27 mouse cellular contexts compared by ENCODE assay signal in the genomic region with DNA sequence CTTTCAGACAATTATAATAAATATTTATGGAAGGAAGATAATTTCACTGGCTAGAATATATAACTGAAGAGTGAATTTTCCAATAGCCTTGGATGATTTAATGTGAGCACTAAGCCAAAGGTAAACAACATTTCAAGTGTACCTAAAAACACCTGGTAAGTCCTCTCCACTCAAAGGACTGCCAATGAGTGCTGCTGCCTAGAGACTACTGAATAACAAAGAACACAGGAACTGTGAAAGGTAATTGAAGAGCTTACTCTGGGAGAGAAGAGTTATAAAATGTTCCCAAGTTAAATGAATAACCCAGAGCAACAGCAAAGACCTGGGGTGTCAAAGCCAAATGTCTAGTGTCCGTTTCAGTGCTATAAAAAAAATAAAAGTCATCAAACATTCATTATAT.
"Had no signal": no experiment of that assay in that cellular context is flagged by ENCODE, and none has a peak within 500 bp of the region (broad histone marks: within the 10 kb centered on the region; RNA-seq: fewer than 3 reads in every experiment).

No protein-coding gene starts in this region.

- H3K27ac ChIP-seq: embryonic facial prominence, embryonic 10.5 days; embryonic facial prominence, embryonic 12.5 days; embryonic facial prominence, embryonic 13.5 days; embryonic facial prominence, embryonic 15.5 days; forebrain, embryonic 10.5 days; forebrain, embryonic 12.5 days; forebrain, embryonic 13.5 days; forebrain, embryonic 15.5 days; gastrocnemius, adult 2 months had no signal

- ATAC-seq: forebrain, embryonic 13.5 days; forebrain, embryonic 14.5 days; forebrain, embryonic 15.5 days; forebrain, embryonic 16.5 days had no signal

- H3K9ac ChIP-seq: embryonic facial prominence, embryonic 12.5 days; embryonic facial prominence, embryonic 13.5 days; embryonic facial prominence, embryonic 15.5 days; forebrain, embryonic 12.5 days; forebrain, embryonic 13.5 days; forebrain, embryonic 15.5 days; forebrain, postnatal 0 days had no signal

- H3K9me3 ChIP-seq: embryonic facial prominence, embryonic 10.5 days; embryonic facial prominence, embryonic 12.5 days; embryonic facial prominence, embryonic 13.5 days; embryonic facial prominence, embryonic 15.5 days; forebrain, embryonic 10.5 days; forebrain, embryonic 12.5 days; forebrain, embryonic 13.5 days; forebrain, embryonic 15.5 days had no signal

- H3K4me3 ChIP-seq: embryonic facial prominence, embryonic 10.5 days; embryonic facial prominence, embryonic 12.5 days; embryonic facial prominence, embryonic 13.5 days; embryonic facial prominence, embryonic 15.5 days; erythroblast, embryonic 14.5 days; forebrain, embryonic 10.5 days; forebrain, embryonic 12.5 days; forebrain, embryonic 13.5 days; forebrain, embryonic 15.5 days; gastrocnemius, adult 2 months had no signal

- H3K4me2 ChIP-seq: embryonic facial prominence, embryonic 12.5 days; embryonic facial prominence, embryonic 13.5 days; embryonic facial prominence, embryonic 15.5 days; forebrain, embryonic 12.5 days; forebrain, embryonic 13.5 days; forebrain, embryonic 15.5 days had no signal

- DNase-seq: cerebellum, adult 18-20 months; cerebellum, adult 2 months; cerebellum, adult 8-10 months; cerebellum, adult 9-10 months; cerebellum, adult 9-11 months; cerebellum, postnatal 10 days; cerebellum, postnatal 14 days; cerebellum, postnatal 25 days; cerebellum, postnatal 36 days; embryo, embryonic 11 days; gastrocnemius, adult 2 months; gastrocnemius, postnatal 10 days; gastrocnemius, postnatal 14 days; gastrocnemius, postnatal 25 days; gastrocnemius, postnatal 36 days had no signal

- H3K27me3 ChIP-seq: embryonic facial prominence, embryonic 12.5 days; embryonic facial prominence, embryonic 13.5 days; embryonic facial prominence, embryonic 15.5 days; forebrain, embryonic 12.5 days; forebrain, embryonic 13.5 days; forebrain, embryonic 15.5 days had no signal

- H3K36me3 ChIP-seq: embryonic facial prominence, embryonic 10.5 days; embryonic facial prominence, embryonic 12.5 days; embryonic facial prominence, embryonic 13.5 days; embryonic facial prominence, embryonic 15.5 days; forebrain, embryonic 10.5 days; forebrain, embryonic 12.5 days; forebrain, embryonic 15.5 days had no signal

- H3K4me1 ChIP-seq: embryonic facial prominence, embryonic 10.5 days; embryonic facial prominence, embryonic 12.5 days; embryonic facial prominence, embryonic 13.5 days; embryonic facial prominence, embryonic 15.5 days; forebrain, embryonic 10.5 days; forebrain, embryonic 12.5 days; forebrain, embryonic 13.5 days; forebrain, embryonic 15.5 days had no signal
